Mouse (Mus musculus): ENCODE data around the gene Foxp1.

The Foxp1 gene

DNA sequence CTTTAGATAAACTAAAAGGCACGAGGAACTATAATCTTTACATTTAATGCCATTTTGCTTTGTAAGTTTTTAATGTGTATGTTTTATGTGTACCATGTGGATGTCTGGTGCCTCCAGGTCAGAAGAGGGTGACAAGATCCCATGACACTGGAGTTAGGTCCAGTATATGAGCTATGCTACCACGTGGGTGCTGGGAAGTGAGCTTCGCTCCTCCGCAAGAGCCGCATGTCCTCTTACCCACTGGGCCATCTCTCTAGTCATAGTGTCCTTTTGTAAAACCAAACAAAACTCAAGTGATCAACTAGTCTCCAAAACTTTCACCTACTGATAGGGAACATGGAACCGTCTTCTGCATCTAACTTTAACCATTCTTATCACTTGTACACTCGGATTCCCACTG lies 542.5 kb downstream of the Foxp1 start:
- DNase-seq, result no peak

DNA sequence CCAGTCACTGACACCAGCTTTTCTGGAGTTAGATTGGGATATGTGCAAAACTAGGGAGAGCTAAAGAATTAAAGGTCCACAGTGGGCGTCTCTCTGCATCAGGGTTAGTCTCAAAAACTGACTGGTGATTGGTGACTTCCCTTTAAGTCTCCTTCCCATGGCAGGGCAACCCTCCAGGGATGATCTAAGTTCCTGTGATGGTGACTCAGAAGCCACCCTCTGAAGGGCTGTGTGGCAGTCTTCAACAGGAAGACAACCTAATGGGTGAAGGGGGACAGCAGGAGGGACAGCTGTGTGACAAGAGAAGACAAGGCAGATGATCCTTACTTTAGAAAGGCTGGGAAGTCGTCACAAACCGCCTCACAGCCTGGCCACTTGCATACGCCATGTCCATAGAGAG lies 544.7 kb downstream of the Foxp1 start:
- no peak for DNase-seq

DNA sequence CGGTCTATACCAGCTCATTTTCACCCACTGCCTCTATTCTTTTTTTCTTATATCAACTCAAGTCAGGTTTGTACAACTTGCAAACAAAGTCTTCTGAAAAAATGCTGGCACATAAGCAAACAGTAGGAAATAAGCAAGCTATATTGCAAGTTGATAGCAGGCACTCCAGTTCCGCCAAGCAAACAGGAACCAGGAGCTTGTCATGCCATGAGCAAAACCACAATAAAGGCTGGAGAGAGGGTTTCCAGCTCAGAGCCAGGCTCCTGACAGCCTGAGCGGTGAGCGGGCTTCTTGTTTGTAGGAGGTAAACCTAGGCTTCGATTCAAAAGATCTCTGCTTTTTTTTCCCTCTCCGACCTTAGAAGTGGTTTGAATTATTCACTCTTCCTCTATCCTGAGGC lies 546.6 kb downstream of the Foxp1 start:
- no peak for DNase-seq

DNA sequence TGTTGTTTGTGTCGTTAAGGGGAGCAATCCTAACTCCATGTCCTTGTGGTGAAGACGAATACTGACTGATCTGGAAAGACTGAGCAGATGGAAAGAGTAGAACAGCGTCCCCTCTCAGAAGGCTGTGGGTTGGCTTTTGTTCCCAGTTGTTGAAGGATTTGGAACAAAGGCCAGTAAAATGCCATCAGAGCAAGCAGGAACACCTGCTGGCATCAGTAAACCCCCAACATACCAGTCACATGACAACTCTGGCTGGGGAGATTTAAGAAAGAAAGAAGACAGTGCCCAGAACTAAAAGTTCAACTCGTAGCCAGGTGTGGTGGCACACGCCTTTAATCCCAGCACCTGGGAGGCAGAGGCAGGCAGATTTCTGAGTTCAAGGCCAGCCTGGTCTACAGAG lies 549.1 kb downstream of the Foxp1 start:
- no peak for DNase-seq

DNA sequence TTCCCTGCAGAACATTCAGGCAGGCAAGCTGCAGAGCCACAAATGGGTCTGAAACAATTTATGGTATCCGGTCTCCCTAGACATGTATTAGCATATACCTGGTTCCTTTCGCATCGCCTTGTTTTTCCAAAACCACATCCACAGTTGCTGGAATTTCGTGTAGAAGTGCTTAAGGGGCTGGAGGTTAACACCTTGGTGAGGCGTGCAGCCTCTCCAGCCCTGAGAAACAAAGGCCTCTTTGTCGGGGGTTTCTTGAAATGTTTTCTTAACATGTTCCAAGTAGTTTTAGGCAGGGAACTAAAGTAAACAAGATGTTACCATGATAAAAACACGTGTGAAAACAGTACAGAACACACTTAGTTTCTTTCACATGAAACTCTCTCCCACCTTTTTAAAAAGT lies 550.1 kb downstream of the Foxp1 start:
- no peak for DNase-seq

DNA sequence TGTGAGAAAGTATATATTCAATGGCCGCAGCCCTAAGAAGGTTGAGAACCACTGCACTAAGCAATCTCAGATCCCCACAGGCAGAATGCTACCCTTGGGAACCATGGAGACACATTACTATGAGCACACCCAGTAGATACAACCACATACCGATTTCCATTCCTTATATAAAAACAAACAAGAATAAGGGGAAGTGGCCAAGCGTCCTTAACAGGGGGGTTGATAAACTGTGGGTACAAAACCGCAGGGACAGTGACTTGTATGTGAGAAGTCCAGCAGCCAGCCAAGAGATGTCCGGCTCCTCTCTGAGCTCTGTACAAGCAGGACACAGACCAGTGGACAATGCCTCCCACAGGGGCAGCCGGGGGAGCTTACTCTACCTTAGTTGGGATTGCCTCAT lies 563.2 kb downstream of the Foxp1 start:
- DNase-seq, result peak in 1 of 2 experiments; percentile 19

DNA sequence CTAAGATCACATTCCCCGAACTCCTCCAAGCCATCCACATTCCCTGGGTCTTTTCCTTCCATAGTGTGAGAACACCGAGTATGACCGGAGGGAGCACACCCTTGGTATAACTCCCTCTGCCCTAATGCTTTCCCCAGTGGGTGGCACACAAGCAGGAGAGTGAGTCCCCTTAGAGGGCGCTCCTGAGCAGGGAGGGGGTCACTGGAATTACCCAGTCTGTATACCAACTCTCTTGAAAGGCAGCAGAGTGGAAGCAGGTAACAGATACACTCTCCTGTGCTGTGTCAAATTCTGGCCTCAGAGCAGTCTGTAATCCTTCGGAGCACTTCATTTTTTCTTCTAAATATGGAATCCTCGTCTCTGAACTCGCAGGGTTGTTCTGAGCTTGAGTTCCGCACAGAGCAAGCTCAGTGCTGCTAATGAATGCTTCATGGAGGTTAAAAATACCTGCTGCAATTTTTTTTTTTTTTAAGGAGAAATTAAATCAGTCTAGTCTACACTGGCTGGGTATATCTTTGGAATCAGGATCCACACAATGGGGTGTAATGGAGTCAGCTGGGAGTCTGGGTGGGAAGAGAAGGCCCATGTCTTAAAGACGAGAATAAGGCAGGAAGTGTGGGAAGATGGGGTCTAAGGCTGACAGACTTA lies 565.9 kb downstream of the Foxp1 start:
- DNase-seq, result peak in 1 of 2 experiments; percentile 32

DNA sequence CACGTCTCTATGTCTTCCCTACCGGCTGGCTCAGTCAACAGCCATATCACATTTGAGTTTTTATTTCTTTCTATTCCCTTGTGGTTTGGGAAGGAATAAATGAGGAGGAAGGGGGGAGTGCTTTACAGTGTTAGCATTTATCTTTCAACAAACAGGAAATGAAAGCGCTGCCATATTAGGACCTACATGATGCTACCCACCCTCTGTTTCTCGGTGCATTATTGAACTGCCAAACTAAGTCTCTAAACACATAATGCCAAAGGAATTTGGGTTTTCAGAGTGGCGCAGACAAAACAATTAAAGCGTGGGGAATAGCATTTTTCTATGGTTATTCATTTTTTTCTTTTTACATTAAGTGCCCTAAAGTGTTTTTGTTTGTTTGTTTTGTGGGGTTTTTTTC lies 566.8 kb downstream of the Foxp1 start:
- DNase-seq, result no peak

DNA sequence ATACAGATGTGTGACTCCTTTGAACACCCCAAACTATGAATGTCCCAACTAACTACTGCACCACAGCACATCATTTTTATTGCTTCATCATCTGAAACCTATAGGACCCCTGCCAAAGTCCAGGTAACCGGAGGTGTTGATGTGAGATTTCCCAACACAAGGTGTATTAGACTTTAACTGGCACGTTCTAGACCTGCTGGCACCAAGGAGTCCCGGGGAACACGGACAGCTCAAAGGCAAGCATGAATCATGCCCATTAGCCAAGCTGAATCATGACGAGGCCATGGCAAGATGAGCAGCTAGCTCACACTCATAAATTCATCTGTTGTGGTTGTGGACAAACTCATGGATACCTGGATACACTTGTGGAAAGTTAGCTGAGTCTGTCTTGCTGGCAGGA lies 568.1 kb downstream of the Foxp1 start:
- DNase-seq, result no peak

DNA sequence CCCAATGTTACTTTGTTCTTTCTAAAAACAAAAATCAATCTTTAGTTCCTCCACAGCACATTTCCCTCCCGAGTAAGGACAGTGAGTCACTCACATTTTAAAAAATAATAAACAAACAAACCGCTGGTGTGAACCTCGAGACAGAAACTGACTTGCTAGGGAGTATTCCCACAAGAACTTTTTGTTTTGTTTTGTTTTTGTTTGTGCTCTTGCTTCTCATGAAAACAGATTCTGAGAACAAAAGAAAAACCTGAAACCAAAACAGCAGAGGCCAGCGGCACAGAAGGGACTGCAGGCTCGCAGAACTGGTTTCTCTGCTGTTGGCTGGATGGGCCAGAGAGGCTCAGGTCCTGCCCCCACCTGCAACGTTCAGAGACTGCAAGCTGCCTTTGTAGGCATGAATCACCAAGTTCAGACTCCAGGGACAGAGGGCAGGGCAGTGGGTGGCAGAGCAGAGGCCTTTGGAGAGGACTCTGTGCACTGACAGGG lies 572.8 kb downstream of the Foxp1 start:
- DNase-seq, result peak; percentile 56 to 75

DNA sequence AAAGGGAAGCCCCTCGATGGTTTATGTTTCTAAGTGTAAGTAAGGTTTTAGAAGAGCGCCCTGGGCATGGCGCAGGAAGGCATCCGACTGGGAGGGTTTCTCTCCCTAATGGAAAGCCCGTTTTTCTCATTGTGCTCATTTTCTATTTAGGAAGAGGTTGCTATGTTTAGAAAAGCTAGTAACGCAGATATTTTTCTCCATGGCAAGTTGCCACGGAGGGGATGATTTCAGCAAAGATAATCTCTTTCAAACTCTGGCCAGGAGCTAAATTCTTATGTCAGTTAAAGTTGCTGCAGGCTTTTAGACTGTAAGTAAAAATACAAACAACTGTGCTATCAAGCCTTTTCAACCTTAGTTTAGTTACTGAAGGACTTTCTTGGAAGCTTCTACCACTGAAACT lies 573.2 kb downstream of the Foxp1 start:
- peak in 1 of 2 experiments; percentile 25 for DNase-seq

DNA sequence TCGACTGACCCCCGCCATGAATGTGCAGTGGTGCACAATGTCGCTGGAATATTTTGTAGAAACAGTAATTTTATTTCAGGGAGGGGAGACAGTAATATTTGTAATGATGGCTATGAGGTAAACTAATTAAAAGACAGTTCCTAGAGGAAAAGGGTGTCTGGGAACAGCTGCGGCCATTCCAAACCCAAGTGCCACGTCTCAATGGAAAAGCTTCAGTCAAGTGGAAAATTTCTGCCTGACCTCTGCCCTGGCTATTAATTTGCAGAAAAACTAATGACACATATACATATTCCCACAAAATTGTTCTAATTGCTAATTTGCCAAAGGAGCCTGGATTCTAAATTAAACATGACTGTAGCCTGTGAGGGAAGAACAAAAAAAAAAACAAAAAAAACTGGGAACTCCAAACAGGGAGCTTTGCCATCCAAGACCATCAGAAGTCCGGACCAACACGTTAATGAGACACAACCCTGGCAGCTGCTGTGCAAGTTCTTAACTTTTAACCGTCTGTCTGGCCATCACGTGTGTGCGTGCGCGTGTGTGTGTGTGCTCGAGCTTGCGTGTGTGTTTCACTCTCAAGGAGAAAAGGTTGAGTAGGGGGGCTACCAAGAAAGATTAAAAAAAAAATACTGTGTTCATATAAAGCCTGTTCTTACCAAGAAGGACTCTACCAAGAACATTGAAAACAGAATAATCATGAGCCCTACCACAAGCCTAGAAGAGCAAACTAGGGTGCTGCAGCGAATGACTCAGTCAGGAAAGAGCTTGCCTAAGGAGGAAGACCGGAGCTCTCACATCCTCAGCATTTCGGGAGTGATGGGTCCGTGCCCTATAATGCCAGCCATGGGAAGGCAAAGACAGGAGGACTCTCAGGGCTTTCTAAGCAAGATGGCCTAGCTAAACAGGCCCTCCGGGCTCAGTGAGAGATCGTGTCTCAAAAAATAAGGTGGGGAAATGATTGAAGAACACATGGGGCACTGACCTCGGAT lies 574.1 kb downstream of the Foxp1 start:
- peak in 1 of 2 experiments; percentile 19 for DNase-seq

DNA sequence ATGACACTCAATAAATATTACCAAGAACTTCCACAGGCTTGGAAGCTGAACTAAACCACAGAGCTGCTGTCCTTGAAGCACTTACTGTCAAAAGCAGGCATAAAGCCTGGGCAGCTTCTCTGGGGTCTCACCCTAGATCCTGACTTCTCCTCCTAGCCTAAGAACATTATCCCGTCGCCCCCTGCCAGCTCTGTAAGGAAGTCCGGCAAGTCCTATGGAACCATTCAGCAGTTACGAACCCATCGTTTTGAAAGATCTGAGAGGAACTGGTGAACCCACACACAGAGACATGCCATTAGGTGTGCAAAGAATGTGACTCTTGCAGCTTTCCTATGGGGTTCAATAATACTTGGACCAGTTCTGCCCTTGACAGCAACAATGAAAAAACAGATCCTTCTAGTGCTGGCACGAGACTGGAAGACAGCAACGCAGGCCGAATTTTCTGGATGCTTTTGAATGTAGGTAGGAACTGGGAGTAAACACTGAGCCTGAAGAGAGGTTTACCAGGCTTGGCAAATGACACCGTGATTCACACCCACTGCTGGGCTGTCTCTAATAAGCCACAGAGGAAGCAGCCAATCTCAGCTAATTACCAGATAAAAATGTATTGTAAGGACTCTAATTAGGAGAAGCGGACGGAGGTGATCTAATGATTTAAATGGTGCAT lies 574.9 kb downstream of the Foxp1 start:
- DNase-seq, result no peak

DNA sequence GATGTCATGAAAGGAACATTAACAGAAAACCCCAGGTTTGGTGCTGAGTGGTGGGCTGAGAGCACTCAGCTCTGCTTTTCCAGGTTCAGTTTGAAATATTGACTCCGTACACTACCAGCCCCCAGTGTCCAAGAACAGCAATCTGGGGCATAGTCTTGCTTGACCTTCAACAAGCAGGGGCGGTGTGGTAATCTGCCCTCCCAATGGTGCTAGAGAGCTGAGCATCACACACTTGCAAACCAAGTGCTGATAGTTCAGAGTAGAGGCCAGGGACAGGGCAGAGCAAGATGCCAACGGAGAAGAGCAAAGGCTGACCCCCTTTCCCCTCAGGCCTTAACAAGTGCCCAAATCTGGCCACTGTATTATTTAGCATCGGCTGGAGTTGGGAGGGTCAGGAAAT lies 575.8 kb downstream of the Foxp1 start:
- no peak for DNase-seq

DNA sequence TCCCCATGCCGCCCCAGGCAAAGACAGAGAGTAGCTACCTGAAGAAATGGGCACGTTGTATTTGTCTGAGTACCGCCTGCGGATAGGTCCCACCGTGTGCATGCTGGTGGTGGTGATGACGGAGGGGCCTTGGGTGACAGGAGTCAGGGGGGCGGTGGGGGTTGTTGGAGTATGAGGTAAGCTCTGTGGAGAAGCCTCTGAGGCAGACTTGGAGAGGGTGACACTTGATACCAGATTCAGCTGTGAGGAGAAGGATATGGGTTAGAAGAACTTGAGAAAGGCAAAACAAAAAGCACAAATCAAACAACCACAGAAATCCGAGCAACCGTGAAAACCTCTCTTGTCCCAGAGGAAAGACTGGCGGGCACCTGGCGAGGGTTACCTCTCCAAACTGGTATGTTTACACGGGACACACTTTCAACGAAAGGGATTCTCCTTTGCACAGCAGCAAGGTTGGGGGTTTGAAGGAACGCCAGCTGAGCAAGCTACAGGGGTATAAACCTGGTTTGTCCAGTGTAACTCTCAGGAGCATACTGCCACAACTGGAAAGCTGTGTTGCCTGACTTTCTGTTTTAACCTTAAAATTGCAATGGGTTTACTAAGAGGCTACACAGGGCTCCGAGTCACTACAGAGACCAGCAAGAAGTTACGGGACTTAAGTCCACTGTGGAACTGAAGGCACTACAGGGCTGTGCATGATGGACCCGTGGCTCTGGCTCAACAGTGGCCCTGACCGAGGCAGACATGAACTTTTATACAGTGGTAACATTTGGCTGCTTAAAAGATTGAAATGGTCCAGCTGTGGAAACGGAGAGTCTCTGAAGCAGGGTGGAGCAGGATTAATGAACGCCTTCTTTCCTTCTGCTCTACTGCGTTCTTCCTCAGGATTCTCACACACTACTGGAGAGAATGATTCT lies 576.8 kb downstream of the Foxp1 start:
- DNase-seq, result no peak

DNA sequence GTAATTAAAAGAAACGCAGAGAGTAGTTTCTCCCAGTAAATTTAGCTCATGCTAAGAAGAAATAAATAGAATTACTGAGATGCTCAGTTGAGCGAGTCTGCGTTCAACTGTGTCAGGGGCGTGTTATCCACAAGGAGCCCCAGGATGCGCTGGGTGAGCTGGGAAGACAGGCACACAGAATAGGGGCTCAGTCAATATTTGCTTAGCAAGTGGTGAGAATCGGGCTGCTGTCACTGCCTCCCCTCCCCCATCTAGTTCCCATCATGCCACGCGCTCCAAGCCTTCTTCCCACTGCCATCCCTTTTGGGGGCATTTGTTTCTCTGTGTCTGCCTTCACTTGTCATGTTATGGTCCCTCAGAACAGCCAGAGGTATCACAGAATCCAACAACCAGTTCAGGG lies 584.2 kb downstream of the Foxp1 start:
- peak in 1 of 2 experiments; percentile 19 for DNase-seq

DNA sequence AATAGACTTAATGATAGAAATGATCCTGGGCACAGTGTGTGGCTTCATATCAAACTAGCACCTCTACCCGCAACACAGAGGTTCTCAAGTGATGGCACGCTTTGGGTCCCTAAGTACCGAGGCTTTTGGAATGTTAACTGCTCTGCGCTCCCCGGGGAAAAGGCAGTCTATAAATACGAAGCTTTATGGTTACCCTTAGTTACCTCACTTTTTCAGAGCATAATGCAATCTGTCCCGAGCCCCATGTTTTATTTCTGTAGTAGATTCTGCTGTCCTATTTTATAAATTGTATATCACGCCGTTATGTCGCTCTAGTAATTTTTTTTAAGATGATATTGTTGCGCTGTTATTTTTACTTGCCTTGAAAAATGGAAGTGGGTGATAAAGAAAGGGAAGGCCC lies 585.0 kb downstream of the Foxp1 start:
- DNase-seq, result no peak

DNA sequence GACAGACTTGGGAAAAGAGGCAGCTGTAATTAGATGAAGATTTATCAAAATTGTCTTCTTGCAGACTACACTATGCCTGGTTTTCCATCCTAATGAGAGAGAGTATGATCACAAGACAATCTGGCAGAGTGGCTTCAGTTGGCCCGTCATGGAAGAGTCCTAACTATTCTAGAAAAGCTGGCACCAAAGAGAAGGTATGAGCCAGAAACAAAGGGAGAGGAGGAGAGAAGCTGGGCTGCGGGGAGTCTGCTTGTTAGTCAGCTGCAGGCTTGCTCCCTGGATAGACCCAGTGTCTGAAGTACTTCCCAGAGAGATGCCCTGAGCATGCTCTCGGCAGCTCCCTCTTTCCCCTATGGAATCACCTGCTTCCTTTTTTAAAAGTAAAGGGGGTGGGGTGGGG lies 586.1 kb downstream of the Foxp1 start:
- no peak for DNase-seq

DNA sequence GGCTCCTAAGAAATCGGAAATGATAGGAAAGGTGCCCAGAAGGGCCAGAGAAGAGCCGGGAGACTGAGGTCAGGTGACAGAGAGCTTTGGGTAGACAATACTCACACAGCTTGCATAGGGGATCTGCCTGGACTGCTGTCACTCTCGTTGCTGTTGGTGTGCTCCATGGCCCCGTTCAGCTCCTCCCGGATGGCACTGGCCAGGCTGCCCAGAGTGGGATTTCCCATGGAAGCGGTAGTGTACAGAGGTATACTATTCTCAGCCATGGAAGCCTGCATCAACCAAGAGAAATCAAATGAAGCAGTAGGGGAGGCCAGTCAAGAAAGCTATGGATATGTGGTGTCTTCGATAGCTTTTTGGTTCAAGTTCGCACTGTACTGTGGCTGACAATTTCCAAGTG lies 587.4 kb downstream of the Foxp1 start:
- DNase-seq, result no peak

DNA sequence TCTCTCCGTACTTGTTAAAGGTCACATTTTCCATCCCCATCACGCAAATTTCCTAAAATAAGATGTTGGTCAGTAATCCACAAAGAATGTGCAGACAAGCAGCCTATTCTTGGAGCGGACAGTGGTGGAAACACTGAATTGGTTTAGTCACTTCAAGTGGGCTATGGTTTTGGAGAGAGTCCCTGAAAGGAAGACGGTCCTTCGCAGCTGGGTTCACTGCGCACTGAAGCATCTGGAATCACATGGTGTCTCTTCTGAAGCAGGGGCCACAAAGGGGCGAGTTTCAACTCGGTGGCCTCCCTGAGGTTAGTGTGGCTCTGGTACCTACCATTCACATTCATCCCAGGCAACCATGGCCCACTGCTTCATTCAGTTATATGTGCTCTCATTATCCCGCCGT lies 588.1 kb downstream of the Foxp1 start:
- no peak for DNase-seq

DNA sequence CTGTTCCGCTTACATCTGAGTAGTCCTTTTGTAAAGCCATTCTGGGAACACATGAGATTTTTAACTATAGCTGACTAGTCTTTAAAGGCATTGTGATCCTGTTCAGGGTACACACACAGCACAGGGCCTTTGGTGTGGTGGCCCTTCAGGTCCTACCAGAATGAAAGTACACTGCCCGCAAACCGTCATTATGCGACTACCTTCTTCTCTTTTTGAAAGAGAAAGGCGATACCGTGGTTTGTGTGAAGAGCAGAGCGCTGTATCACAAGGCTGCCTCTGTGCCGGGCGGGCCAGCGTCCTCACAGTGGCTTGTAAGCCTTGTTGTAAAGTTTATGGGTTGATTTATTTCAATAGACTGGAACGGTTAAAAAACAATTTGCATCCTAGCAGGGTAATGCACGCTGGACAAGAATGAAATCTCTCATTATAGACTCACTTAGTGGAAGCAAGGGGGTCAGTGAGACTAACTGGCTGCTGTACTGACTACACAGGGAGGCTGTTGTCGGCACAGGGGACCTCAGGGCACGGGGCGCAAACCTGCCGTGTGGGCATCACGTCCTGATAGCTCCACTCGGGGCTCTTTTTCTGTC lies 589.3 kb downstream of the Foxp1 start:
- DNase-seq, result peak in 1 of 2 experiments; percentile 27

All from kidney, postnatal 4 days (tissue).